Comparison of ENCODE assay signal across 14 mouse cellular contexts in the genomic region with DNA sequence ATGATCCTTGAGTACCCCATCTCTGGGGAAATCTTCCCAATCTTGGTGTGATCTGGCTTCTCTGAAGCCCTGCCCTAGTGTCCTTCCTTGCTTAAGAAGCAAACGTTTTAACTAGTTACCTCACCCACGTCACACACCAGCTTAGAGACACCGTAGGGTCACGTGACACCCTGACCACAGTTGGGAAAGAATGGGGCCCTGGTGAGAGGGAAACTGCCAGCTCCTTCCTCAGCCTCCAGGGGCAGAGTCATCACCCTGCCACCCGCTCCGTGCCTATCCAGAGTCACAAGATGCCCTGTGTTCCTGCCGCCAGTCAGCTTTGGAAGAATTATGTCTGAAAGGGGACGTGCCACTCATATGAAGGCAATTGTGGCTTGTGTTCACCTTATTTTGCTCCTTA. TPM values are rescaled to one million over a fixed set of nuclear protein-coding genes. Genes with fewer than 3 reads are reported as not detected.
DNase-seq lines count a peak whose midpoint lies in the region; ATAC-seq and TF ChIP-seq lines count a peak whose summit lies in the region.
"Had no signal": no experiment of that assay in that cellular context is flagged by ENCODE, and none has a peak within 500 bp of the region (broad histone marks: within the 10 kb centered on the region; RNA-seq: fewer than 3 reads in every experiment).

No protein-coding gene starts in this region.

- WGBS in liver, embryonic 15.5 days (ENCODE audit: insufficient replicate concordance): 26% methylated on average over 8 of the region's 8 CpGs
- 67% methylated on average over 8 of the region's 8 CpGs for WGBS in heart, embryonic 12.5 days

- H3K4me3 ChIP-seq in CH12.LX (replicated peaks in 1 of 3; ENCODE audit: low read depth in 2 of 3, low read length in 2 of 3, poor library complexity in 1 of 3): no peak overlapping the region
- no peak overlapping the region for H3K4me3 ChIP-seq in liver, embryonic 15.5 days (replicated peaks)
- H3K4me3 ChIP-seq in heart, embryonic 12.5 days: no peak overlapping the region
- H3K4me3 ChIP-seq: embryonic facial prominence, embryonic 13.5 days; limb, embryonic 12.5 days; neural tube, embryonic 12.5 days had no signal

- TF ChIP-seq EP300 in CH12.LX (IDR thresholded peaks at IDR 0.05; ENCODE audit: low read length): no peak

- intact Hi-C loops in gastrocnemius, postnatal 14 days (cut with DNase I; ENCODE audit: low total_unique reads): no loop called here

- H3K27me3 ChIP-seq in CH12.LX (replicated peaks): no peaks in the 10 kb centered on the region
- H3K27me3 ChIP-seq in liver, embryonic 15.5 days: no peaks in the 10 kb centered on the region
- H3K27me3 ChIP-seq in heart, embryonic 12.5 days (replicated peaks): no peaks in the 10 kb centered on the region
- H3K27me3 ChIP-seq: embryonic facial prominence, embryonic 13.5 days; limb, embryonic 12.5 days; neural tube, embryonic 12.5 days had no signal

- H3K9ac ChIP-seq in CH12.LX (ENCODE audit: insufficient read depth, low read depth): no peak overlapping the region
- no peak overlapping the region for H3K9ac ChIP-seq in liver, embryonic 15.5 days
- no peak overlapping the region for H3K9ac ChIP-seq in heart, embryonic 12.5 days
- H3K9ac ChIP-seq: embryonic facial prominence, embryonic 13.5 days; limb, embryonic 12.5 days; neural tube, embryonic 12.5 days had no signal

- H3K4me1 ChIP-seq in CH12.LX (ENCODE audit: control insufficient read depth in 1 of 2, insufficient read depth in 2 of 2): peaks cover 3 to 6% of the 10 kb centered on the region in 2 experiments; a peak in 3 of 4 replicates
- 0 out of 2 replicates have a peak, but pooled peaks cover 3% of the 10 kb centered on the region for H3K4me1 ChIP-seq in liver, embryonic 15.5 days (replicated peaks)
- H3K4me1 ChIP-seq in heart, embryonic 12.5 days (replicated peaks): no peaks in the 10 kb centered on the region; the same call in 1 of the 2 replicates
- H3K4me1 ChIP-seq: embryonic facial prominence, embryonic 13.5 days; limb, embryonic 12.5 days; neural tube, embryonic 12.5 days had no signal

- no peak overlapping the region for H3K27ac ChIP-seq in CH12.LX (ENCODE audit: insufficient read depth, low read depth)
- H3K27ac ChIP-seq in liver, embryonic 15.5 days (replicated peaks): no peak overlapping the region
- no peak overlapping the region for H3K27ac ChIP-seq in heart, embryonic 12.5 days (ENCODE audit: poor library complexity, severe bottlenecking)
- H3K27ac ChIP-seq: embryonic facial prominence, embryonic 13.5 days; limb, embryonic 12.5 days; neural tube, embryonic 12.5 days had no signal

- H3K4me2 ChIP-seq in CH12.LX (ENCODE audit: insufficient read depth, low read depth, poor library complexity, severe bottlenecking): no peak overlapping the region
- no peak overlapping the region for H3K4me2 ChIP-seq in liver, embryonic 15.5 days
- H3K4me2 ChIP-seq in heart, embryonic 12.5 days: no peak overlapping the region
- H3K4me2 ChIP-seq: embryonic facial prominence, embryonic 13.5 days; limb, embryonic 12.5 days; neural tube, embryonic 12.5 days had no signal

- no peaks in the 10 kb centered on the region for H3K79me2 ChIP-seq in CH12.LX (replicated peaks; ENCODE audit: control insufficient read depth, extremely low read depth, insufficient read depth, poor library complexity, severe bottlenecking)

- ATAC-seq in hematopoietic stem cell, adult 5-6 weeks (replicated peaks in 1 of 2; ENCODE audit: insufficient read depth in 1 of 2, low FRiP score in 2 of 2, low TSS enrichment in 1 of 2, low read depth in 1 of 2, poor library complexity in 2 of 2, severe bottlenecking in 2 of 2): peak; percentile 95 to 97
- ATAC-seq in liver, embryonic 15.5 days (ENCODE audit: insufficient read depth): peak; percentile 34; the same call in 1 of the 2 replicates
- ATAC-seq in heart, embryonic 12.5 days (ENCODE audit: insufficient number of reproducible peaks, low FRiP score): no peak

- no peak for TF ChIP-seq CTCF in CH12.LX (conservative IDR thresholded peaks at IDR 0.05 in 1 of 2, IDR thresholded peaks at IDR 0.05 in 1 of 2; ENCODE audit: low read depth in 2 of 2, low read length in 2 of 2)

- dilution Hi-C loops in CH12.LX (cut with MboI; ENCODE audit: extremely low pct_ligation_motif_present, extremely low pct_unique_long_range_greater_than_20kb, low sequenced_read_pairs): no loop called here

- H3K9me3 ChIP-seq in CH12.LX (replicated peaks; ENCODE audit: low read length): no peaks in the 10 kb centered on the region
- H3K9me3 ChIP-seq in liver, embryonic 15.5 days (replicated peaks): no peaks in the 10 kb centered on the region
- no peaks in the 10 kb centered on the region for H3K9me3 ChIP-seq in heart, embryonic 12.5 days (replicated peaks)
- H3K9me3 ChIP-seq: embryonic facial prominence, embryonic 13.5 days; limb, embryonic 12.5 days; neural tube, embryonic 12.5 days had no signal

- DNase-seq in 3T3-L1 (ENCODE audit: low read depth, low spot score) (peak; percentile 35), CH12.LX (ENCODE audit: extremely low read depth) (peak; percentile 12)
- no peak for DNase-seq in cerebellum, adult 8-10 months
- DNase-seq in gastrocnemius, postnatal 14 days: no peak
- DNase-seq: adrenal gland, adult 2 months; cerebellum, postnatal 14 days; kidney, postnatal 14 days; right cerebral cortex, postnatal 25 days had no signal

- no peak for TF ChIP-seq RAD21 in CH12.LX (IDR thresholded peaks at IDR 0.05; ENCODE audit: low read depth, low read length)

- H3K36me3 ChIP-seq in CH12.LX (replicated peaks in 1 of 2; ENCODE audit: control insufficient read depth in 1 of 2, insufficient read depth in 1 of 2, low read length in 1 of 2): no peaks in the 10 kb centered on the region
- no peaks in the 10 kb centered on the region for H3K36me3 ChIP-seq in liver, embryonic 15.5 days (replicated peaks)
- no peaks in the 10 kb centered on the region; the same call in 1 of the 2 replicates for H3K36me3 ChIP-seq in heart, embryonic 12.5 days

- no peak for TF ChIP-seq POLR2A in CH12.LX (IDR thresholded peaks at IDR 0.05; ENCODE audit: low read depth, low read length)

- in situ Hi-C loops in CH12.LX (cut with MboI; ENCODE audit: low pct_ligation_motif_present, low pct_unique_long_range_greater_than_20kb, low sequenced_read_pairs): no loop called here

TF ChIP-seq in CH12.LX, 34 proteins besides CTCF, POLR2A, EP300 and RAD21:
- no peak for TF ChIP-seq TBP (conservative IDR thresholded peaks at IDR 0.05; ENCODE audit: low read depth, low read length)
- TF ChIP-seq USF2 (conservative IDR thresholded peaks at IDR 0.05; ENCODE audit: low read depth, low read length): peak; percentile 70
- TF ChIP-seq IRF4 (IDR thresholded peaks at IDR 0.05; ENCODE audit: low read depth, low read length): no peak
- TF ChIP-seq ZMIZ1 (IDR thresholded peaks at IDR 0.05; ENCODE audit: low read depth, low read length): no peak
- no peak for TF ChIP-seq GABPA (IDR thresholded peaks at IDR 0.05; ENCODE audit: insufficient replicate concordance, low read depth, low read length)
- peak; percentile 72 for TF ChIP-seq USF1 (IDR thresholded peaks at IDR 0.05; ENCODE audit: low read depth, low read length)
- TF ChIP-seq BHLHE40 (IDR thresholded peaks at IDR 0.05; ENCODE audit: low read depth, low read length): 0 out of 2 replicates have a peak, but pooled peaks have one; percentile 38
- no peak for TF ChIP-seq ZNF384 (IDR thresholded peaks at IDR 0.05; ENCODE audit: low read depth, low read length)
- no peak for TF ChIP-seq ZC3H11A (IDR thresholded peaks at IDR 0.05; ENCODE audit: low read depth, low read length)
- TF ChIP-seq MAZ (IDR thresholded peaks at IDR 0.05; ENCODE audit: low read depth, low read length): no peak
- no peak for TF ChIP-seq ZKSCAN1 (IDR thresholded peaks at IDR 0.05; ENCODE audit: borderline replicate concordance, low read depth, low read length)

RNA-seq across cellular contexts. Expression of gene Dcbld1, which starts 51.2 kb away (rescaled TPM):
- total RNA-seq in CH12.LX (2012; rRNA removed) (0.88 and 0.93 TPM in 2 replicates), CH12.LX (2014; rRNA removed) (2.7 and 2.9 TPM in 2 replicates)
- polyA plus RNA-seq in CH12.LX (2012; ENCODE audit: insufficient read length, low read depth): 3.5 TPM in 2 replicates
- total RNA-seq in hematopoietic stem cell, adult 5-6 weeks (2017): 0.31 and 0.40 TPM in 2 replicates
- 4.4 TPM in 2 replicates for polyA plus RNA-seq in liver, embryonic 15.5 days (2015; fragmentation: Nextera tagmentation; extraction: Ambion mirVana)
- total RNA-seq in gastrocnemius, postnatal 14 days (2021): 1 to 10 TPM; 2.5 to 3.2 TPM
- polyA plus RNA-seq in heart, embryonic 12.5 days (2016; fragmentation: Nextera tagmentation; extraction: Ambion mirVana): 9.3 and 9.9 TPM in 2 replicates

Comparison
In these comparisons a context has a peak if more than half of its experiments do, and no peak if none do; other contexts are left out.
1. DNase-seq: peak in 3T3-L1 (single experiment) and CH12.LX (single experiment); none in cerebellum, adult 8-10 months (single experiment) and gastrocnemius, postnatal 14 days (single experiment).